Mouse (Mus musculus): ENCODE measurements around the gene Papolg.
"Not testable (repeated sequence)": the region's sequence is repeated elsewhere in the genome, so short reads cannot be mapped to it uniquely, and the experiment has no call there.

The Papolg gene

DNA sequence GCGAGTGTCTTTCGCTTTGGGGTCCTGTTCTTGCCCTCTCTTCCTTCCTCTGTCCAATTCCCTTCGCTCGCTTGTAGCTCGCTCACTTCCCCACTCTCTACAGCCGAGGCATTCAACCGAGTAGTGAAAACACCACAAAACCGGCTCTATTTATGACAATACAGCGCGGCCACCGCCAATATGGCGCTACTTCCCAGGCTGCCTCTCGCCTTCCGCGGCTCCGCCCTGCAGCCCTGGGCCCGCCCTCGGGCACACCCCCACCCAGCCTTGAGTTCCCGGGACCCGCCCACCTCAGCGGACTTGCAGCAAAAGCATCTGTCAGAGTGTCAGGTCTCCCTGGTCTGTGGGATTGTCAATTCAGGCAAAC, at the start of gene Papolg:
Gene Papolg (minus strand): TSS at position 194 of the 367 bp plus-strand sequence.
- DNase-seq = peak; percentile 94 to 95

DNA sequence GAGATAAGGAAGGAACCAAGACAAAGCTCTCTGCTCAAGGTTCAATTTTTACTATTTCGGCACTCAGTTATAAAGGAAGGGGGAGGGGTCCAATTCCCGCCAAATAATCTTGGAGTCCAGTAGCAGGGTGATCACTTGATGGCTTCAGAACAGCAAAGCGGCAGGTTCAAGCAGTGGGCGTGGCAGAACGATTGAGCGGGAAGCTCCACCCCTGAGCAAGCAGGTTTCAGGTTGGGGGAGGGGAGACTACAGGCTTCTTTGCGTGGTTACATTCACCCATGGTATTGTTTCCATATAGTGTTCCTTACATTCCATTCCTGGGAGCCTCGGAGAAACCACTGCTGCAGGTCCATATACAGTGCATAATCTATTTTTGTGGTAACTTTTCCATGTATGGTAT, 33.1 kb upstream of the Papolg start:
- peak in 1 of 2 experiments; percentile 9 for DNase-seq

DNA sequence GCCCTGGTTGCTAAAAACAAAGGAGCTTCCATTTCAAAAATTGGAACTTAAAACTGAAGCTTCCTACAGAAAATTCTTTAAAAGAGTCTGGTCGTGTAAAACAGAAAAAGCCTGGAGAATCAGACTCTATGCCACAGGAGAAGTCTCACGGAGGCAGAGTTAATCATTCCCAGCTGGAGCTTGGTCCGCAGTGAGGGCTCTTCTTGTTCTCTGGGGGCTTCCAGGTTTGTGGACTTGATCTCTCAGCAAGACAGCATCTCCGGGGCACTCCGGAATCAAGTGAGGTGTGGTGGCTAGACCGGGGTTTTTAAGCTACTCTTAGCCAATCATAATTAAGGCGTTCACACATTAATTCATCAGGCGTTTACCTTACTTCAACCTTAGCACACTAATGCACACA, 32.6 kb upstream of the Papolg start:
- no peak for DNase-seq

DNA sequence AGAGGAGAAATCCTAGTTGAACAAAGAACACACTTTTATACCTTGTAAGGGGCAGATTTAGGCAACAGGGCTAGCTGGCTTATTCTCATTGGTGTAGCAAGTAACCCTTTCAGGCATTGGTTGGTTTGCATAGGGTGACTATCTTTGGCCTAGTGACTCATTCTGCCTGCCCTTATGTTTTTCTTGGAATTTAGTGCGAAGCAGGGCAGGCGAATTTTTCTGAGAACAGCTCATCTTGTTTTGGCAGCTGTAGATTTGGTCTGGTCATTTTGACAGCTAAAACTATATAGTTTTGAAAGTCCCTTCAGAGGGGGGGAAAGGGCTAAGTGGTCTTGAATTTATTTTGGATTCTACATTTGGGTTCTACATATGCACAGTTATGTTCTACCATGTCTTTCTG, 18.8 kb upstream of the Papolg start:
- DNase-seq = not testable (repeated sequence)

DNA sequence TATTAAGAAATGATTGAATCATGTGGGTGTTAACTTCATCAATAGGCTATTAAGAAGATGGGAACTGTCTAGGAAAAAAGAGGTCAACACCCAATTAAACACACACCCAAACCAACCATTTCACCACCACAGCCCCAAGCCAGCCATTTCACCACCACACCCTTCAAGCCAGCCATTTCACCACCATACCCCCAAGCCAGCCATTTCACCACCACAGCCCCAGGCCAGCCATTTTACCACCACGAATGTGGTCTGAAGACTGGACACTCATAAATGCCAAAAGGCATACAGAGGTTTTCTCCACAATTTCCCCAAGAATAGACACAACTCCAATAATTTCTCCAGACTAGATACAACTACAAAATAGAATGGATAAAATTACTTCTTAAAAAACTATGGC, 8.9 kb upstream of the Papolg start:
- no peak for DNase-seq

DNA sequence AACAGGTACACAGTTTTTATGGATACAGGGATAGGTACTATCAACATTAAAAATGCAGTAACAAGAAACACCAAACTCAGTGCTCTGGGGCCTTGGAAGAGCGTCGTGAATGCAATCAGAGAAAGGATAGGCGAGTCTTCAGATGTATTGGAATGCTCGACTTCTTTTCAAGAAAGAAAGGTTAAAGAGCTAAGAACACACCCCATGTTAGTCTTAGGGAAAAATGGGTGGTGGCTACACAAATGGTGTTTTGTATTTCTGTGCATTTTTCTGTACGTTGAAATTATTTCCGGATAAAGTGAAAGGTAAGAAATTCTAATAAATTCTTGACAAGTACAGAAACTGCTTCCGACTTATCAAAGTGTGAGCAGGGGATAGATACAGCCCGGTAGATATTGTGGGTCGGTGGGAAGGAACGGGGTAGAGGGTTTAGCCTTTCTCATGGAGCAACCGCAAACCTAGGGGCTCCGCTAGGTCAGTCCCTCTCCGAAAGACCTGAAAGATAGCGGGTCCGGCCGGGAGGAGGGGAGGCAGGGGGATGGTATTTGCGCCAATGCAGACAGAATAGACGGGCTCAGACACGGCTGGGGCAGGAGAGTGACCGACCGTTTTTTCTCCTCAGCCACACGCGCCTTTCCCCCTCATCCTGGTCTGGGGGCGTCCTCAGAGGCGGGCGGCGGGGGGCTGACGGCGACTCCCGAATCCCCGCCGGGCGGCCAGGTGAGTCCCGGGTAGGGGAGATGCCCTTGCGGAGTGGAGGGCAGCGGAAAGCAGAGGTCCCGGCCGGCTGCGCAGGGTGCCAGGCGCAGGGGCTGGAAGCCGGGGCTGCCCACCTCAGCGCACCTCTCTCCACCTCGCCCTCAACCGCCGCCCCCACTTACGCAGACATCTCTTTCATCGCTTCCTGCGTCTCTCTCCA, 653 bp downstream of the Papolg start:
- DNase-seq = peak in 1 of 2 experiments; percentile 80

DNA sequence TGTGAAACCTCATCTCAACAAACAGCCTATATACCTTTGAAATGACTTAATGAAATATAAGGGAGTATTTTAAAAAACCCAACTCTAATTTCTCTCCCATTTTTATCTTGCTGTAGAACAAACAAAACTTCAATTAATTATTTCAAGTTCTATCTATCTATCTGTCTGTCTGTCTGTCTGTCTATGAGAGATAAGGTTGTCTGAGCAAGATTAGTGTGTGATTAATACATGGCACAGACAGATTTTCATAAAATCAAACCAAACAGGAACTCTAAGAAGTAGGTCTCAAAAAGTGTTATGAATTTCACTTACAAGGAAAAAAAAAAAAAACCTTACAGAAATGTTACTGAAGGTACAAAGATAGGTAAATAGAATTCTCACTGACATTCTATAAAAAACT, 1.5 kb downstream of the Papolg start:
- DNase-seq = no peak

DNA sequence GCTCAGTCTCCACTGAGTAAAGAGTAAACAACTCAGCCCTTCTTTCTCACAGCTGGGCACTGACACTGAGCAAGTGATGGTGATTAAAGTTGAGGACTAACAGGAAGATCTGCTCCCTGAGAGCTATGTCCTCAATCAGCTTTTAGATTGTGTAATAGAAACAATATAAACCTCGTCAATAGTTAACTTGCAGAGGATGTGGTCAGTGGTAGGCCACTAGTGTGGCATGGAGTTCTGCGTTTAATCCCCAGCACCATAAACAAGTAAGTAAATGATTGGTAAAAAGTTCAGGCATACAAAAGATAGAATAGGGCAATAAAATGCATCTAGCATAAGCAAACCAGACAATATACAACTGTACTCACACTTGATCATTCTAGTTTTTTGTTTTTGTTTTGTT, 30.7 kb downstream of the Papolg start:
- DNase-seq = no peak

DNA sequence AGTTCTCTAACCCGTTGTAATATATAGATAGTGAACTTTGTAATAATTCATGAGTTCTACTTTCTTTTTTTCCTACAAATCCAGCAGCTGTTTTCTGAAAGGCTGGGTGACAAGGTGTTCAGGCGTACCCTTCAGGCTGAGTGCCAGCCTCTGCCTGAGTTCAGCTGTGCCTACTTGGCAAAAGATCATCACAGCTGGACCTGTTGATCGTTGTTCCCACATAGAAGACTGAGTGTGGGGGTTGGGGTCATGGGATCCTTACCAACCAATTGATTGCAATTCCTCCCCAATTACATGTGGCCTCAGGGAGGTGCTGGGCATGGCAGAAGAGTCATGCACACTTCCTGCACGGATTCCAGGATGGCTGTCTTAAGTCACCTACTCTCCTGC, 38.3 kb downstream of the Papolg start:
- no peak for DNase-seq

DNA sequence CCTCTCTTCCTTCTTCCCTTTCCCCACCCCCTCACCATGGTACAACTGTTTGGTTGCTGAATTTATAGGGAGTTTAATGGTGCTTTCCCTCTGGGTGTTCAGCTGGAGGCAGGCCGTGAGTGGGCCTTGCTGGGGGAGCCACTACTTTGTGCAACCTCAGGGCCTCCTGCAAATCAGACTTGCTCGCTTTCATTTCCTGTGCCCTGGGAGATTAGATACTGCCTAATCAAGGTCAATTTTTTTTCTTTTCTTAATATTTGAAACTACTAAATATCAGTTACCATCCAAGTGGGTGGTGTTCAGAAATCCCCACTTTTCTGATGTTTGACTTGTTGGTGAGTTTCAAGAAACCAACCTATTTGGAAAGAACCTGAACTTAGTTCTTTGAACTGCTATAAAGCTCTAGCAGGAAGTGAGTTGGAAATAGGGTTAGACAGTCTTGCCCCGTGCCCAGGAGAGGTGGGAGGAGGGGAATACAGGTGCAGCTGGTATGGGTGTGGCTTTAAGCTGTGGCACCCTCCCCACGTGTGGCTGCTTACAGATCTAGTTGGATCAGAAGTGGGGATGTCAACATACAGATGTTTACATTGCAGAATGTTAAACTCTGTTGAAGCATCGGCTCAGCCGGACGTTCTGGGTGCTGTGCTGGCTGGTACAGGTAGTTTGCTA, 38.9 kb downstream of the Papolg start:
- peak; percentile 56 to 79 for DNase-seq

DNA sequence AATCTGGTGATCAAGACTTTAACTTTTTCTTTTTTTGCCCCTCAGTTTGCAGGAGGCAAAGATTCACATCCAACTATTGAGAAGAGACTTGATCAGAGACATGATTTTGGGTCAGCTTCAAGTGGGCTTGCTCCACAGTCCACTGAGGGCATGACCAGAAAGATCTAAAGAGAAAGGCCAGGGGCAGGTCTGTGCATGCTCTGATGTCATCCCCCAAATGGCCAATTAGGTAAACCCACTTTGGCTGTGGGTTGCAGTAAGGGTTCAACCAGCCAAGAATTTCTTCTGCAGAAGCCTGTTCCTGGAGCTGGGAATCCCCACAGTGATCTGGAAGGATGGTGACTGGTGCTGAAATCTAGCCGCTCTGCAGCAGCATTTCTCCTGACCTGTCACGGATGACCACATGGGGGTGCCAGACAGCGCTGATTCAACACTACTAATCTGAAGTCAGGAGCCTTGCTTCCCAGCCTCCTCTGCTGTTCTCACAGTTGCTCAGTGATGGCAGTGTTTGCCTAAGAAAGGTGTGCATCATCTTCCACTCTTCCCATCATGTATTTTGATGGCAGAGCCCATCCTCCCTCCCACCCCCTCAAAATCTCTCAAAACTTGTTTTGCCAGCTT, 39.8 kb downstream of the Papolg start:
- DNase-seq = peak; percentile 77 to 79

DNA sequence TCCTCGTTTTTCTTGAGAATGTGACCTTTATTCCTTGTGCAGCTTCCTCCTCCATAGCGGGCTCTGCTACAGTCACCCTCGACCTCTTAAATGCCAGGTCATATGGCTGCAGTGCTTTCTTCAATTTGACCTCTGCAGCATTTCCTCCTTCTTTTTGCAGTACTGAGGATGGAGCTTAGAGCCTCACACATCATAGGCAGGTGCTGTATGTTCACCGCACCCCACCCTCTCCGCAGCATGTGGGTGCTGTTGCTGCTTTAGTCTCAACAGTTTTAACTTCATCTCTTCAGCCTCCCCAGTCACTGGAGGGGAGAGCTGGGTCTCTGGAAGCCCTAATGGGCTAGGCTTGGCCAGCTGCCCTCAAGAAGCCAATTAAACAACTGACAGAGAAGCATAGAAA, 41.7 kb downstream of the Papolg start:
- peak in 1 of 2 experiments; percentile 36 for DNase-seq

DNA sequence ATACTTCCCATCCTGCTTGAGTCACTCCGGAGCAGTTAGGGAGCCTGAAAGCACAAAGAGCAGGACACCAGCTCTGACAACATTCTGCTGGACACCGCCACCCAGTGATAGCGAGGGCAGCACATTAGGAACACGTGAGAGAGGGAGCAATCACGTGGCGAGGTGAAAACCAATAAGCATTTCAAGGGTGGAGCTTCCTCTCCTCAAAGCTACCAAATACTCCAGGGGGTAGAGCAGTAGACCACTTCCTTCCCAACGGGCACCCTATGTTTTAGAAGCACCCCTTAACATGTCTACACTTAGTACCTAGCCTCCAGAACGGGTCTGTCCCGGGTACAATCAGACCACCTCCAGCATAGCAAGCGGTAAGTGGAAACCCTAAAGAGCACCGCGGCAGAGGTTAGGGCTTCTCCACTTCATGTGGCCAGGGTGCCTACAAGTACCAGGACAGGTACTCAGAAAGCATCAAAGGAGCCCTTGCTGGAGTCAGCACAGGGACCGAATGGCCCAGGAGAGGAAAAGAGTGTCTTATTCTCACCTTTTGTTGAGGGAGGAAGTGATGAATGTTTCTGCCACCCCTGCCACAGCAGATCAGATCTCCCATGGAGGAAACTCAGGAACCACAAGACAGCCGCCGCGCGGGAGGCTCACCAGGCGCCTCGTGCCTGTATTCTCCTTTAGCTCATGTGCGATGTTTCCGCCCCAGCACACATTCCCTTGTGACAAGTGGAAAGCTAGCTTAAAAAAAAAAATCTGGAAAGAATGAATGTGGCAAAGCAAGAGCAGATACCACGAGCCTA, 48.8 kb downstream of the Papolg start:
- DNase-seq = peak; percentile 80 to 86

DNA sequence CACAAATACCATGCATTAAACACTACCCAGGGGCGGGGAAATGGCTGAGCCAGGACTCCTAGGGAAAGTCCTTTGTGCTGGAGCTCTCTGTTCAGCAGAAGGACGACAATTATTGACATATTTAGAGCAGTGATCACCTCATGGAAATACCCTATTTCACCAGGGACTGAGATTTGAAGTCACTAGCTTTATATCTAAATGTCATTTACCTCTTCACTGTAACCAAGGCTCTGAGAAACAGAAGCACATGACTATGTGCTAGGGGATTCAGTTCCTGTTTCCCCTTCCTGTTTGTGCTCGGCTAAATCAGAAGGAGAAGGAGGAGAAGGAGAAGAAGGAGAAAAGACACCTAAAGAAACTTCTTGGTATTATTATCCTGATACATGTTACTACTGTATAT, 71.8 kb downstream of the Papolg start:
- DNase-seq = no peak

DNA sequence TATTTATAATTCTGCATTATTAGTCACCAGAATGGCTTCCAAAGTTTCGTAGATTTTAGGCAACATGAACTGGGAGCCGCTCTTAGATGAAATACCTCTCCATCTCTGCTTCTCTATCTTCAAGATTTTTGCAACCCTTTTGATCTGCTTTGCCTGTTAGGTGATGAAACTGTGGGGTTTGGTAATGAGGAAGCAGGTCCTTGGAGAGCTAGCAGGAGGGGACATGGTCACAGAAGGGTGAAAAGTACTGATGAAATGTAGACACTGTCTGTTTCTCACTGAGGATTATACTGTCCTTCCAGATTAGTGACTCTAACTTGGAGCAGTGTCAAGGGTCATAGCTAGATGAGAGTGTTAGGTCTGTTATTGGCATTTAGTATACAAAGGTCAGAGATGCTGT, 73.4 kb downstream of the Papolg start:
- DNase-seq = no peak

DNA sequence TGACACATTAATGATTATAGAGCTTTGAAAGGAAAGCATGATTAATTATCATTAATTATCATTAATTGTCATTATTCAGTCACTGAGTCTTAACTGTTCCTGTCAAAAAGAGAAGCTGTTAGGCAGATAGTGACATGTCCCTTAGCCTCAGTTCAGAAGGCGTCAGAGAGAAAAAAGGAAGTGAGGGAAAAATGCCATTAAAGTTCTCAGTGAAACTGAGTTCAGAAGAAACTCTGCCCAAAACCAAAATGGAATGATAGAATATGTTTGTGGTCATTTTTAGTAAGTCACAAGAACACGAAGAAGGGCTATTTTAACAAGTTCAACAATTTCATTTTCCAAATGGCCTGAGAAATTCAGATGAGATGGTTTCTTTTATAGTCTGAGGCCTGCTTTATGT, 74.1 kb downstream of the Papolg start:
- no peak for DNase-seq

DNA sequence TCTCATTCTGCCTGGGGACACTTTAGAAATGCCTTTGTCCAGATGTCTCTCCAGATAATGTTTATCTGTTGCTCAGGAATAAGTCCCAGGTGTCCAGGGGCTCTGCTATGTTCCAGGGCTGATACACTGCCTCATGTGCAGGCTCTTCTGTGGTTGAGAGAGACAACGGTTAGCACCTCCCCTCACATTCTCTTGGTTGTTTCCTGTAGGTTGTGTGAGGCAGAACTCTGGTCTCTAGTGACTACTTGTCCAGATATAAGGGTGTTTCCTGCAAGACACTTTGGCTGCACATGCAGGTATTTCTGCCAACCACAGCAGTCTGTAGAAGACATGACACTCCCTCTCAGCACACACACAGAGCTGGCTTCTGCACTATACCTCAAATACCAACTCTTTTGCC, 76.3 kb downstream of the Papolg start:
- no peak for DNase-seq
